ENCODE assay signal across 14 mouse cellular contexts in the genomic region with DNA sequence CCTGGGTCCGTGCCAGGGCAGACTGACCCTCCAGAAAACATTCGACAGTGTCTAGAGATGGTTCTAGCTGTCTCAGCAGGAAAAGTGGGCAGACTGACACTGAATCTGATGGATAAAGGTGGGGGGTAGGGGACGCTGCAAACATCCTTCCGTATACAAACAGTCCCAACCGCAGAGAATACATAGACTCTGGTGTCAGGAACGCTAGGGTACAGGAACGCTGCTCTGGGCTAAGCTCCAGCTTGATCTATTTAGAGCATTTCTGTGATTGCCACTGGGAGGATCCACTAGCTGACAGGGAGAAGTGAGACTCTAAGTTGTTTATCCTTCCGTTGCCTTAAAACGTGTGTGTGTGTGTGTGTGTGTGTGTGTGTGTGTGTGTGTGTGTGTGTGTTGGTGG. TPM values are rescaled to one million over a fixed set of nuclear protein-coding genes. Genes with fewer than 3 reads are reported as not detected.
DNase-seq lines count a peak whose midpoint lies in the region; ATAC-seq and TF ChIP-seq lines count a peak whose summit lies in the region.
"Had no signal": no experiment of that assay in that cellular context is flagged by ENCODE, and none has a peak within 500 bp of the region (broad histone marks: within the 10 kb centered on the region; RNA-seq: fewer than 3 reads in every experiment).

No protein-coding gene starts in this region.

- H3K9me3 ChIP-seq in lung, embryonic 16.5 days (ENCODE audit: control insufficient read depth, low read length), result no peaks in the 10 kb centered on the region
- H3K9me3 ChIP-seq in heart, postnatal 0 days (replicated peaks; ENCODE audit: control insufficient read depth, low read length), result no peaks in the 10 kb centered on the region
- H3K9me3 ChIP-seq: limb, embryonic 15.5 days had no signal

- peak; percentile 79 for ATAC-seq in lung, embryonic 16.5 days (ENCODE audit: low read depth)
- peak; percentile 77 for ATAC-seq in heart, postnatal 0 days (ENCODE audit: insufficient read depth, low read depth)
- ATAC-seq: hindbrain, postnatal 0 days had no signal

- intact Hi-C loops in heart, adult 2 months (cut with DNase I), result no loop called here
- intact Hi-C loops in heart, postnatal 25 days (cut with DNase I), result no loop called here

- H3K4me3 ChIP-seq in heart, adult 2 months, result no peak overlapping the region
- H3K4me3 ChIP-seq in lung, embryonic 16.5 days (ENCODE audit: low read length), result no peak overlapping the region
- no peak overlapping the region for H3K4me3 ChIP-seq in heart, postnatal 0 days (ENCODE audit: low read depth, low read length)
- H3K4me3 ChIP-seq: limb, embryonic 15.5 days had no signal

- H3K79me2 ChIP-seq in heart, adult 2 months (replicated peaks; ENCODE audit: control insufficient read depth, insufficient read depth, low read length), result no peaks in the 10 kb centered on the region

- TF ChIP-seq EP300 in heart, adult 2 months (IDR thresholded peaks at IDR 0.05; ENCODE audit: insufficient read depth, low read depth, low read length), result no peak
- TF ChIP-seq EP300 in heart, postnatal 0 days (IDR thresholded peaks at IDR 0.05; ENCODE audit: low read depth), result no peak

- DNase-seq in heart, adult 2 months, result peak in 1 of 2 experiments; percentile 47
- DNase-seq in heart, postnatal 25 days (ENCODE audit: low spot score), result no peak
- no peak for DNase-seq in lung, adult 18-20 months
- peak; percentile 79 for DNase-seq in heart, postnatal 0 days (ENCODE audit: low spot score)
- peak; percentile 49 for DNase-seq in skeletal muscle tissue, adult 2 months (ENCODE audit: low read depth, low spot score)
- DNase-seq in embryo, embryonic 9.5 days (ENCODE audit: extremely low spot score), result no peak
- DNase-seq: cerebellum, adult 9-10 months; embryo, embryonic 11 days; right cerebral cortex, postnatal 4 days; thymus, postnatal 14 days had no signal

- no peak overlapping the region for H3K27ac ChIP-seq in heart, adult 2 months
- H3K27ac ChIP-seq in lung, embryonic 16.5 days (ENCODE audit: low read length), result no peak overlapping the region
- no peak overlapping the region for H3K27ac ChIP-seq in heart, postnatal 0 days (ENCODE audit: low read depth)
- H3K27ac ChIP-seq: hindbrain, postnatal 0 days; limb, embryonic 15.5 days had no signal

- TF ChIP-seq CTCF in heart, adult 2 months (IDR thresholded peaks at IDR 0.05), result 0 out of 2 replicates have a peak, but pooled peaks have one; percentile 8
- TF ChIP-seq CTCF in heart, postnatal 0 days (IDR thresholded peaks at IDR 0.05; ENCODE audit: low read depth), result peak; percentile 8; the same call in 1 of the 2 replicates

- no peak overlapping the region for H3K9ac ChIP-seq in heart, adult 2 months (ENCODE audit: low read depth, low read length)
- H3K9ac ChIP-seq in lung, embryonic 16.5 days (ENCODE audit: low read length), result no peak overlapping the region
- H3K9ac ChIP-seq in heart, postnatal 0 days (replicated peaks; ENCODE audit: low read depth, low read length), result no peak overlapping the region
- H3K9ac ChIP-seq: limb, embryonic 15.5 days had no signal

- no peaks in the 10 kb centered on the region for H3K36me3 ChIP-seq in heart, adult 2 months (ENCODE audit: control insufficient read depth, insufficient read depth, low read length)
- no peaks in the 10 kb centered on the region for H3K36me3 ChIP-seq in lung, embryonic 16.5 days (ENCODE audit: control insufficient read depth, insufficient read depth, low read length)
- H3K36me3 ChIP-seq in heart, postnatal 0 days (replicated peaks; ENCODE audit: control insufficient read depth, insufficient read depth, low read length), result no peaks in the 10 kb centered on the region
- H3K36me3 ChIP-seq: limb, embryonic 15.5 days had no signal

- no peaks in the 10 kb centered on the region for H3K4me1 ChIP-seq in heart, adult 2 months (ENCODE audit: control insufficient read depth, insufficient read depth, low read length)
- H3K4me1 ChIP-seq in lung, embryonic 16.5 days (replicated peaks; ENCODE audit: control insufficient read depth, insufficient read depth, low read length), result no peaks in the 10 kb centered on the region; the same call in 1 of the 2 replicates
- H3K4me1 ChIP-seq in heart, postnatal 0 days (ENCODE audit: control insufficient read depth, insufficient read depth), result peaks cover 9% of the 10 kb centered on the region

- no peak overlapping the region for H3K4me2 ChIP-seq in lung, embryonic 16.5 days (ENCODE audit: low read depth, low read length)
- no peak overlapping the region for H3K4me2 ChIP-seq in heart, postnatal 0 days (ENCODE audit: low read depth, low read length)
- H3K4me2 ChIP-seq: limb, embryonic 15.5 days had no signal

- TF ChIP-seq POLR2A in heart, adult 2 months (IDR thresholded peaks at IDR 0.05; ENCODE audit: insufficient read depth, low read depth, low read length), result no peak

- H3K27me3 ChIP-seq in heart, adult 2 months (ENCODE audit: control insufficient read depth, insufficient read depth, low read length), result no peaks in the 10 kb centered on the region
- H3K27me3 ChIP-seq in lung, embryonic 16.5 days (ENCODE audit: control insufficient read depth, insufficient read depth, low read depth, low read length), result no peaks in the 10 kb centered on the region
- H3K27me3 ChIP-seq in heart, postnatal 0 days (ENCODE audit: control insufficient read depth, insufficient read depth, low read length), result no peaks in the 10 kb centered on the region
- H3K27me3 ChIP-seq: limb, embryonic 15.5 days had no signal

- WGBS in heart, adult 2 months, result 27% methylated on average over 9 of the region's 9 CpGs
- 39% methylated on average over 9 of the region's 9 CpGs for WGBS in lung, embryonic 16.5 days
- 23% methylated on average over 9 of the region's 9 CpGs for WGBS in heart, postnatal 0 days

RNA-seq across cellular contexts. Expression of a gene that starts 33.7 kb away (rescaled TPM):
- 10 to 100 TPM; 36.5 to 38.2 TPM for total RNA-seq in heart, adult 2 months (2021)
- polyA plus RNA-seq in heart, adult 2 months (2012; rRNA removed), result 49.1 and 52.8 TPM in 2 replicates
- total RNA-seq in heart, postnatal 25 days (2021), result 10 to 100 TPM; 31.1 to 32.4 TPM
- polyA plus RNA-seq in lung, embryonic 16.5 days (2015; fragmentation: Nextera tagmentation; extraction: Ambion mirVana), result 22.4 and 25.4 TPM in 2 replicates
- 5.3 and 11.9 TPM in 2 replicates for total RNA-seq in heart, postnatal 0 days (2014; rRNA removed; ENCODE audit: low replicate concordance)
- polyA plus RNA-seq in heart, postnatal 0 days (2015; fragmentation: Nextera tagmentation; extraction: Ambion mirVana), result 15.8 TPM in 2 replicates
- total RNA-seq: monocyte, adult 5-6 weeks had no signal

Comparison
In these comparisons a context has a peak if more than half of its experiments do, and no peak if none do; other contexts are left out.
1. DNase-seq: peak in heart, postnatal 0 days (single experiment) and skeletal muscle tissue, adult 2 months (single experiment); none in heart, postnatal 25 days (single experiment), lung, adult 18-20 months (0 of 2) and embryo, embryonic 9.5 days (single experiment).